Mouse (Mus musculus): Measurements from ENCODE around the gene Fam151b. TPM values are rescaled to one million over a fixed set of nuclear protein-coding genes. Genes with fewer than 3 reads are reported as not detected.
A peak's percentile ranks its signal among the peaks of the same experiment; 100 is the strongest.

The Fam151b gene
- polyA plus RNA-seq, 1 experiment, result 10.5 TPM

- H3K36me3 ChIP-seq (ENCODE audit: control insufficient read depth, insufficient read depth, low read length), result no peaks in the 10 kb centered on the region
Measured at GRCm38 (mm10) chr13:92446872-92447271, 36.9 kb downstream of the Fam151b start.

GRCm38 (mm10) chr13:92440286-92440685 is 43.5 kb downstream of the Fam151b start:
- peaks cover 11% of the 10 kb centered on the region for H3K4me1 ChIP-seq (ENCODE audit: control insufficient read depth, insufficient read depth, low read length)
- TF ChIP-seq POLR2A (IDR thresholded peaks at IDR 0.05; ENCODE audit: control insufficient read depth, low read depth, low read length) (no peak), CTCF (IDR thresholded peaks at IDR 0.05; ENCODE audit: control insufficient read depth, insufficient read depth, insufficient replicate concordance, low read depth, low read length) (no peak)
- no peaks in the 10 kb centered on the region for H3K36me3 ChIP-seq (ENCODE audit: control insufficient read depth, insufficient read depth, low read length)
- H3K27me3 ChIP-seq (ENCODE audit: control insufficient read depth, insufficient read depth, low read length), result no peaks in the 10 kb centered on the region
- H3K4me3 ChIP-seq (ENCODE audit: control insufficient read depth, low read depth, low read length), result peak overlapping the region; percentile 8; the same call in 1 of the 2 replicates
- no peak overlapping the region for H3K27ac ChIP-seq (ENCODE audit: control insufficient read depth, insufficient read depth, low read depth, low read length)

More at GRCm38 (mm10) chr13:92446872-92447271, 36.9 kb downstream of the Fam151b start:
- H3K27me3 ChIP-seq (ENCODE audit: control insufficient read depth, insufficient read depth, low read length), result no peaks in the 10 kb centered on the region
- no peaks in the 10 kb centered on the region for H3K4me1 ChIP-seq (ENCODE audit: control insufficient read depth, insufficient read depth, low read length)
- TF ChIP-seq CTCF (IDR thresholded peaks at IDR 0.05; ENCODE audit: control insufficient read depth, insufficient read depth, insufficient replicate concordance, low read depth, low read length) (no peak), POLR2A (IDR thresholded peaks at IDR 0.05; ENCODE audit: control insufficient read depth, low read depth, low read length) (no peak)
- no peak overlapping the region for H3K27ac ChIP-seq (ENCODE audit: control insufficient read depth, insufficient read depth, low read depth, low read length)
- H3K4me3 ChIP-seq (ENCODE audit: control insufficient read depth, low read depth, low read length), result no peak overlapping the region

- H3K27ac ChIP-seq (ENCODE audit: control insufficient read depth, insufficient read depth, low read depth, low read length), result no peak overlapping the region
- H3K4me1 ChIP-seq (ENCODE audit: control insufficient read depth, insufficient read depth, low read length), result peaks cover 11% of the 10 kb centered on the region
- no peak for TF ChIP-seq POLR2A (IDR thresholded peaks at IDR 0.05; ENCODE audit: control insufficient read depth, low read depth, low read length)
- TF ChIP-seq CTCF (IDR thresholded peaks at IDR 0.05; ENCODE audit: control insufficient read depth, insufficient read depth, insufficient replicate concordance, low read depth, low read length), result no peak
- no peak overlapping the region for H3K4me3 ChIP-seq (ENCODE audit: control insufficient read depth, low read depth, low read length)
- no peaks in the 10 kb centered on the region for H3K27me3 ChIP-seq (ENCODE audit: control insufficient read depth, insufficient read depth, low read length)
- no peaks in the 10 kb centered on the region for H3K36me3 ChIP-seq (ENCODE audit: control insufficient read depth, insufficient read depth, low read length)
Measured at GRCm38 (mm10) chr13:92438656-92439055, 45.2 kb downstream of the Fam151b start.

GRCm38 (mm10) chr13:92427351-92427855 is 56.4 kb downstream of the Fam151b start:
- H3K27me3 ChIP-seq (ENCODE audit: control insufficient read depth, insufficient read depth, low read length), result no peaks in the 10 kb centered on the region
- no peak overlapping the region for H3K27ac ChIP-seq (ENCODE audit: control insufficient read depth, insufficient read depth, low read depth, low read length)
- no peaks in the 10 kb centered on the region for H3K36me3 ChIP-seq (ENCODE audit: control insufficient read depth, insufficient read depth, low read length)
- no peak for TF ChIP-seq CTCF (IDR thresholded peaks at IDR 0.05; ENCODE audit: control insufficient read depth, insufficient read depth, insufficient replicate concordance, low read depth, low read length)
- no peak for TF ChIP-seq POLR2A (IDR thresholded peaks at IDR 0.05; ENCODE audit: control insufficient read depth, low read depth, low read length)
- peaks cover 9% of the 10 kb centered on the region for H3K4me1 ChIP-seq (ENCODE audit: control insufficient read depth, insufficient read depth, low read length)
- no peak overlapping the region for H3K4me3 ChIP-seq (ENCODE audit: control insufficient read depth, low read depth, low read length)

GRCm38 (mm10) chr13:92426294-92427051 is 57.3 kb downstream of the Fam151b start:
- TF ChIP-seq POLR2A (IDR thresholded peaks at IDR 0.05; ENCODE audit: control insufficient read depth, low read depth, low read length) (no peak), CTCF (IDR thresholded peaks at IDR 0.05; ENCODE audit: control insufficient read depth, insufficient read depth, insufficient replicate concordance, low read depth, low read length) (no peak)
- peak overlapping the region; percentile 17 for H3K4me3 ChIP-seq (ENCODE audit: control insufficient read depth, low read depth, low read length)
- peaks cover 9% of the 10 kb centered on the region for H3K4me1 ChIP-seq (ENCODE audit: control insufficient read depth, insufficient read depth, low read length)
- no peaks in the 10 kb centered on the region for H3K36me3 ChIP-seq (ENCODE audit: control insufficient read depth, insufficient read depth, low read length)
- H3K27ac ChIP-seq (ENCODE audit: control insufficient read depth, insufficient read depth, low read depth, low read length), result no peak overlapping the region
- no peaks in the 10 kb centered on the region for H3K27me3 ChIP-seq (ENCODE audit: control insufficient read depth, insufficient read depth, low read length)

- Histone ChIP-seq H3K4me1 (ENCODE audit: control insufficient read depth, insufficient read depth, low read length) (peaks cover 9% of the 10 kb centered on the region), H3K27me3 (ENCODE audit: control insufficient read depth, insufficient read depth, low read length) (no peaks in the 10 kb centered on the region), H3K36me3 (ENCODE audit: control insufficient read depth, insufficient read depth, low read length) (no peaks in the 10 kb centered on the region), H3K27ac (ENCODE audit: control insufficient read depth, insufficient read depth, low read depth, low read length) (no peak within 1 kb of the TSS), H3K4me3 (ENCODE audit: control insufficient read depth, low read depth, low read length) (peak within 1 kb of the TSS; percentile 17)
- TF ChIP-seq CTCF (IDR thresholded peaks at IDR 0.05; ENCODE audit: control insufficient read depth, insufficient read depth, insufficient replicate concordance, low read depth, low read length), result no peak
- no peak for TF ChIP-seq POLR2A (IDR thresholded peaks at IDR 0.05; ENCODE audit: control insufficient read depth, low read depth, low read length)
Measured at GRCm38 (mm10) chr13:92425758-92426264, 58.0 kb downstream of the Fam151b start, which contains the start of gene Ankrd34b. Gene Ankrd34b (plus strand): TSS chr13:92425896.

- Histone ChIP-seq H3K27me3 (ENCODE audit: control insufficient read depth, insufficient read depth, low read length) (no peaks in the 10 kb centered on the region), H3K27ac (ENCODE audit: control insufficient read depth, insufficient read depth, low read depth, low read length) (no peak overlapping the region), H3K4me1 (ENCODE audit: control insufficient read depth, insufficient read depth, low read length) (peaks cover 9% of the 10 kb centered on the region), H3K36me3 (ENCODE audit: control insufficient read depth, insufficient read depth, low read length) (no peaks in the 10 kb centered on the region), H3K4me3 (ENCODE audit: control insufficient read depth, low read depth, low read length) (no peak overlapping the region)
- TF ChIP-seq CTCF (IDR thresholded peaks at IDR 0.05; ENCODE audit: control insufficient read depth, insufficient read depth, insufficient replicate concordance, low read depth, low read length) (no peak), POLR2A (IDR thresholded peaks at IDR 0.05; ENCODE audit: control insufficient read depth, low read depth, low read length) (no peak)
Measured at GRCm38 (mm10) chr13:92423711-92424110, 60.1 kb downstream of the Fam151b start.
